Mouse (Mus musculus) left cerebral cortex, adult 2 months (tissue): ENCODE measurements at regions not wholly inside any gene's neighbourhood (a gene's known extent, or its start where the extent isn't known, plus 50 kb on each side); places are given as distances from the start of the nearest gene placed in this dataset.
A peak's percentile ranks its signal among the peaks of the same experiment; 100 is the strongest.

Source experiments
- DNase-seq, 2 experiments: peaks; one replicate each; pipeline ENCODE4 v3.0.0; 2021 to 2022; ENCODE audit warnings: low spot score in 2 of 2, mixed read lengths in 1 of 2; ENCODE audit errors: extremely low spot score in 1 of 2
- H3K27ac ChIP-seq: fragments of 200-600 bp; 2 replicates; pipeline ENCODE4 v1.8.1; 2022
- H3K4me3 ChIP-seq: fragments of 200-600 bp; 2 replicates; pipeline ENCODE4 v1.8.1; 2022
- CTCF ChIP-seq: fragments of 200-600 bp; IDR thresholded peaks from 2 replicates; pipeline ENCODE4 v1.8.1; 2022; ENCODE audit warnings: antibody characterized with exemption, mild to moderate bottlenecking, moderate library complexity
- intact Hi-C: fragments of 180-260 bp; cut with DNase I; formaldehyde crosslinking; loops from one replicate; pipeline ENCODE4 v1.15.1; 2025

DNA sequence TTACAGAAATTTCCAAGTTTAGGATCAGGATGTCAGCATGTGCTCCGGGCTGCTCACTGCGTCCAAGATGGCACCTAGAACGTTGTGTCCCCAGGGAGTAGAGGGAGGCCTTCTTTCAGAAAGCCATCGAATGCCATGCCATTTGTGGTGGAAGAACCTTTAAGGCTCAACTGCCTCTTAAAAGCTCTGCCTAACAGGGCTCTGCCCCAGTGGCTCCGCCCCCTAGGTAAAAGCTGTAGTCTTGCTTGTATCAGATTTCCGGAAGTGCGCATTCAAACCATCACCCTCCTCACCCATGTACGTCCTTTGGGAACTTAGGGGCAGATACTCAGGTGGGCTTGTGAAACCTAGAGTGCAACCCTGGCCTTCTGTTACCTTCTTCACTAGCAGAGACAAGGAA lies 54.0 kb upstream of the Psmd7 start:
- H3K4me3 ChIP-seq, result no peak overlapping the region
- intact Hi-C loops, result no loop called here
- DNase-seq, result no peak
- no peak for TF ChIP-seq CTCF
- no peak overlapping the region for H3K27ac ChIP-seq

DNA sequence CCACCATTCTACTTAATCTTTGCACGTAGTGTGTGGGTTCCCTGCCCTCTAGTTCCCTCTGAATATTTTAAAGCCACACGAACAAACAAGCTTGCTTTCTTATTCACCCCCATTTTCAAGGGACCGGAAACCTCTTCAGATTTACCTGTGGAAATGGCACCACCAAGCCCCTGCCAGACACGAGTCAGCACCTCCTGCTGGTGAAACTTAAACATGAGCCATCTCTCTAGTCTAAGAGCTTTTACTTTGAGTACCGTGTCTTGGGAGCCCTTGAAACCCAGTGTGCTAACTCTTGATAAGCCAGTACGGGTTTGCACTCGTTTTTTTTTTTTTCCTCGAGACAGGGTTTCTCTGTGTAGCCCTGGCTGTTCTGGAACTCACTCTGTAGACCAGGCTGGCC lies 59.7 kb upstream of the Psmd7 start:
- no peak overlapping the region for H3K4me3 ChIP-seq
- DNase-seq, result no peak
- intact Hi-C loops, result no loop called here
- no peak overlapping the region for H3K27ac ChIP-seq
- TF ChIP-seq CTCF, result no peak

- intact Hi-C loops, result no loop called here
- Histone ChIP-seq H3K27ac (no peak overlapping the region), H3K4me3 (no peak overlapping the region)
- no peak; the same call in none of the 2 replicates for TF ChIP-seq CTCF
- DNase-seq, result no peak
Measured at GRCm38 (mm10) chr8:107650306-107650705, 62.0 kb upstream of the Psmd7 start.

DNA sequence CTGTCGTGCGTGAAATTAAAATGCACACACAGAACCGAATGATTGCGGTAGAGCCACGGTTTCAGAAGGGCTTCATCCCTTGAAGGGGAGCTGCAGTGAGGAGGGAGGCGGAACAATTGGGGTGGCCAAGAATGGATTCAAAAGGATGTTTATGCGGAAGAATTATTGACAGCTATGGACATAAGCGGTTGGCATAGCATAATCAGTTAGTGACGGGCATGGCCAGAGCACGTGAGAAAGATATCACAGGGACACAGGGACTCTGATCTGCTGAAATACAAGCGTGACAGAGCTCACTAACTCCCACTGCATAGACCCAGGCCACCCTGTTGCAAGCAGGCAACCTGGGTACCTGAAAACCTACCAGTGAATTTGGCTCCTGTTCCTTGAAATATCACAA lies 63.2 kb upstream of the Psmd7 start:
- intact Hi-C loops, result no loop called here
- H3K27ac ChIP-seq, result no peak overlapping the region
- TF ChIP-seq CTCF, result no peak
- DNase-seq, result no peak
- no peak overlapping the region for H3K4me3 ChIP-seq

- no peak for DNase-seq
- H3K27ac ChIP-seq, result no peak overlapping the region
- no peak overlapping the region for H3K4me3 ChIP-seq
- intact Hi-C loops, result no loop called here
- no peak for TF ChIP-seq CTCF
Measured at GRCm38 (mm10) chr8:107652226-107652625, 64.0 kb upstream of the Psmd7 start.

DNA sequence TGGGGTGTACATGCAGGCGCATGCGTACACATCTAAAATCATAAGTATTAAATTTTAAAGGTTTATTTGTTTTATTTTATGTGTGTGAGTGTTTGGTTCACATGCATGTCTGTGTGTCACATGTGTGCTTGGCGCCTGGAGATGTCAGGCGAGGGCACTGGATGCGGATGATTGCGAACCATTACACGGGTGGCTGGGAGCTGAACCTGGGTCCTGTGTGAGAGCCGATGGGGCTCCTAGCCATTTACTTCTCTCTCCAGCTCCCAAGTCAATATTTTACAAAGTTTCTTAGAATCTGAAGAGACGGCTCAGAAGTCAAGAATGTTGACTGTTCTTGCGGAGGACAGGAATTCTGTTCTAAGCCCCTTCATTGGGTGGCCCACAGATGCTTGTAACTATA lies 65.4 kb upstream of the Psmd7 start:
- no peak for TF ChIP-seq CTCF
- Histone ChIP-seq H3K4me3 (no peak overlapping the region), H3K27ac (no peak overlapping the region)
- no peak for DNase-seq
- intact Hi-C loops, result no loop called here

DNA sequence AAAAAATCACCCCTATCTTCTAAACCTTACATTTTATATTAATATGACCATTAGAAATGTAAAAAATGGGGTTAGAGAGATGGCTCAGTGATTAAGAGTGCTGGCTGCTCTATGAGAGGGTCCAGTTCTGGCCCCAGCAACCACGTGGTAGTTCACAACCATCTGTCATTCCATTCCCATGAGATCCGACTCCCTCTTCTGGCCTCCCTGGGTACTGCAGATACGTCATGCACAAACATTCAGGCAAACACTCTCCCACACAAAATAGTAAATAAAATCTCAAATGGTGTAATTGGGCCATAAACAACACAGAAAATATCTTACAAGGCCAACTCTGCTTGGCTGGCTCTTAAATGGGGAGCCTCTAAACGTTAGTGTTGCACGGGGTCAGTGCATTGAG lies 68.4 kb upstream of the Psmd7 start:
- H3K4me3 ChIP-seq, result no peak overlapping the region
- no peak for DNase-seq
- intact Hi-C loops, result no loop called here
- no peak overlapping the region for H3K27ac ChIP-seq
- peak; percentile 14 for TF ChIP-seq CTCF

DNA sequence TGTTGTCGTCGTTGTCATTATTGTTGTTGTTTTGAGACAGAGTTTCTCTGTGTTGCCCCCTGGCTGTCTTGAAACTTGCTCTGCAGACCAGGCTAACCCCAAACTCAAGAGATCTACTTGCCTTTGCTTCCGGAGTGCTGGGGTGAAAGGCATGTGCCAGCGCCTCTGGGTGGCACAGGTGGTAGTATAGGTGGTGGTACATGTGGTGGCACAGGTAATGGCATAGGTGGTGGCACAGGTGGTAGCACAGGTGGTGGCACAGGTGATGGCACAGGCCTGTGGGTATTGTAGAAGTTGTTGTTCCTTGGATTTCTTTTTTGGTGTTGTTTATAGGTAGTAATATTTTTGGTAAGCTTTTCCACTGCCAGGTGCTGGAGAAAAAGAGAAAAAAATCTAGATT lies 69.5 kb upstream of the Psmd7 start:
- DNase-seq, result no peak
- Histone ChIP-seq H3K27ac (no peak overlapping the region), H3K4me3 (no peak overlapping the region)
- no peak for TF ChIP-seq CTCF
- intact Hi-C loops, result no loop called here

- Histone ChIP-seq H3K27ac (no peak overlapping the region), H3K4me3 (no peak overlapping the region)
- TF ChIP-seq CTCF, result no peak
- DNase-seq, result no peak
- intact Hi-C loops, result no loop called here
Measured at GRCm38 (mm10) chr8:107658386-107658785, 70.1 kb upstream of the Psmd7 start.

GRCm38 (mm10) chr8:107660624-107661023 lies 72.4 kb upstream of the Psmd7 start:
- H3K27ac ChIP-seq, result no peak overlapping the region
- H3K4me3 ChIP-seq, result no peak overlapping the region
- intact Hi-C loops, result no loop called here
- TF ChIP-seq CTCF, result no peak
- DNase-seq, result no peak

GRCm38 (mm10) chr8:107669608-107670007 lies 81.3 kb upstream of the Psmd7 start:
- Histone ChIP-seq H3K27ac (no peak overlapping the region), H3K4me3 (no peak overlapping the region)
- intact Hi-C loops, result no loop called here
- no peak for TF ChIP-seq CTCF
- DNase-seq, result no peak

GRCm38 (mm10) chr8:107671471-107671870 lies 83.2 kb upstream of the Psmd7 start:
- intact Hi-C loops, result no loop called here
- Histone ChIP-seq H3K27ac (no peak overlapping the region), H3K4me3 (no peak overlapping the region)
- TF ChIP-seq CTCF, result no peak
- DNase-seq, result no peak

DNA sequence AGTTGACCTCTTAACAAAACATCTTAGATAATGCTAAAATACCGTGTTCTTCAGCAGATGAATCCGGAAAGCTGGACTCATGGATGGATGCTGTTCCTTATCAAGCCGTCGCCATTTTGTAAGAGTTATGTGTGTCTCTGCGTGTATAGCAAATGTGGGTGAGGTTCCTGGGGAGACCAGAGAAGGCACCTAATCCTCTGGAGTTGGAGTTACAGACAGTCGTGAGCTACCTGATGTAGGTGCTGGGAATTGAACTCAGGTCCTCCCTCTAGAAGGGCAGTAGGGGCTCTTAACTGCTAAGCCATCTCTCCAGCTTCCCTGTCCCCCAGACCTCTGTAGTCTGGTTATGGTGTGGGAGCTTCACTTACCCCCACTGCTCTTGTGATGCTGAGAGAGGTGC lies 84.4 kb upstream of the Psmd7 start:
- no peak for TF ChIP-seq CTCF

GRCm38 (mm10) chr8:107682066-107682465 lies 93.8 kb upstream of the Psmd7 start:
- intact Hi-C loops, result no loop called here
- TF ChIP-seq CTCF, result no peak
- Histone ChIP-seq H3K4me3 (no peak overlapping the region), H3K27ac (no peak overlapping the region)
- DNase-seq, result no peak

More for the DNA sequence above, 84.4 kb upstream of the Psmd7 start:
- intact Hi-C loops, result no loop called here
- Histone ChIP-seq H3K4me3 (no peak overlapping the region), H3K27ac (no peak overlapping the region)
- DNase-seq, result no peak
